Mouse (Mus musculus): ENCODE data around the gene Ssh3. TPM values are rescaled to one million over a fixed set of nuclear protein-coding genes. Genes with fewer than 3 reads are reported as not detected.

Gene Ssh3
- total and polyA plus RNA-seq, 3 experiments, result 0.30 to 5.8 (median 2.3) TPM

DNA sequence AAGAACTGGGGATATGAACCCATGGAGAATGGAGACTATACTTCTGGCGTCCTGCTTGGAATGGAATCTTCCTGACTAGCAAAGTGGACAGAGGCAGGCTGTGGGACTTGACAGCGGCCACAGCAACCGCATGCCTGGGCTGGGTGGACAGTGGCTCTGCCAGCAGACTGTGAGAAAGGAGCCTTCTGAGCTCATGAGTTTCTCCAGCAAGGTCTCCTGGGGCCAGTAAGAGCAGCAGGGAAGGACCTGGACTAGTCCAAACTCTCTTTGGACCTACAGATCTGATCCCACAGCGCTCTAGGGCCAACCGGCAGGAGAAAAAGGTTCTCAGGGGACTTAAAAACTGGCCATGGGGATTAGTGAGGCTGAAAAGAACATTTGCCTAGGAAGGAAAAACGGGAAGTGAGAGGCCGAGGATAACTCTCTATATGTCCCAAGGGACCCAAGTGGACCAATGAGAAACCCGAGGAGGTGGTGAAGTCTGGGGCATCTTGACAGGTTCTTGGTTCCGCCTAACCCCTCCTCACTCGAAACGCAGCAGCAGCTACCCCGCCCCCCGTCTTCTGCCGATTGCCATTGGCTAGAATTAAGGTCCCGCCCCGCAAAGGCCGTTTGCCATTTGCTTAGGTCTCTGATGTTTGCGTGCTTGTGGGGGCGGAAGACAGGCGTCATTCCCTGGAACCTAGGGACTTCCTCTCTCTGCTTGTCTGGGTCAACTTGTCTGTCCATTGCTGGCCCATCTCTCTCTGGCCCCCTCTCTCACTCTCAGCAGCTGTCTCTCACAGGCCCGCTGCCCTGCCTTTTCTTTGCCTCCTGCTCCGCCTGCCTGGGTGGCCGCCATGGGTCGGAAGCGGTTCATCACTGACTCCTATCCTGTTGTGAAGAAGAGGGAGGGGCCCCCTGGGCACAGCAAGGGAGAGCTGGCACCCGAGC, 37.5 kb downstream of the Ssh3 start, which contains the start of gene Pold4:
Gene Pold4 (plus strand): TSS at position 647 of the 933 bp plus-strand sequence.
- DNase-seq (ENCODE audit: low spot score) (peak; percentile 93), ATAC-seq (ENCODE audit: extremely low read depth, insufficient number of reproducible peaks, low FRiP score, poor library complexity, severe bottlenecking) (peak; percentile 91)
- Histone ChIP-seq H3K27me3 (ENCODE audit: insufficient read depth, low read length) (peaks cover 32% of the 10 kb centered on the region), H3K4me3 (ENCODE audit: low read depth, low read length) (peak within 1 kb of the TSS; percentile 75), H3K4me1 (ENCODE audit: insufficient read depth, low read depth, low read length) (peaks cover 33% of the 10 kb centered on the region), H3K9me3 (replicated peaks) (no peaks in the 10 kb centered on the region), H3K36me3 (replicated peaks) (peaks cover 8% of the 10 kb centered on the region)
- TF ChIP-seq CTCF (IDR thresholded peaks at IDR 0.05; ENCODE audit: low read depth, low read length), result no peak
- no peak for TF ChIP-seq POLR2AphosphoS5 (IDR thresholded peaks at IDR 0.05; ENCODE audit: insufficient replicate concordance, low read depth, low read length)
- no peak for TF ChIP-seq GATA2 (IDR thresholded peaks at IDR 0.05; ENCODE audit: borderline replicate concordance, low read depth, low read length)
- TF ChIP-seq TAL1 (conservative IDR thresholded peaks at IDR 0.05; ENCODE audit: low read depth, low read length), result no peak
- no peak for TF ChIP-seq GATA1 (IDR thresholded peaks at IDR 0.05; ENCODE audit: borderline replicate concordance, low read length)

GRCm38 (mm10) chr19:4230415-4230814, 38.6 kb downstream of the Ssh3 start:
- H3K27me3 ChIP-seq (ENCODE audit: insufficient read depth, low read length), result peaks cover 29% of the 10 kb centered on the region
- H3K4me1 ChIP-seq (ENCODE audit: insufficient read depth, low read depth, low read length), result peaks cover 33% of the 10 kb centered on the region
- TF ChIP-seq GATA2 (IDR thresholded peaks at IDR 0.05; ENCODE audit: borderline replicate concordance, low read depth, low read length), result no peak
- TF ChIP-seq TAL1 (conservative IDR thresholded peaks at IDR 0.05; ENCODE audit: low read depth, low read length), result no peak
- TF ChIP-seq POLR2AphosphoS5 (IDR thresholded peaks at IDR 0.05; ENCODE audit: insufficient replicate concordance, low read depth, low read length), result no peak
- no peak for TF ChIP-seq GATA1 (IDR thresholded peaks at IDR 0.05; ENCODE audit: borderline replicate concordance, low read length)
- TF ChIP-seq CTCF (IDR thresholded peaks at IDR 0.05; ENCODE audit: low read depth, low read length), result no peak
- H3K9me3 ChIP-seq (replicated peaks), result no peaks in the 10 kb centered on the region
- DNase-seq (ENCODE audit: low spot score), result no peak
- peaks cover 8% of the 10 kb centered on the region for H3K36me3 ChIP-seq (replicated peaks)
- no peak for ATAC-seq (ENCODE audit: extremely low read depth, insufficient number of reproducible peaks, low FRiP score, poor library complexity, severe bottlenecking)
- H3K4me3 ChIP-seq (ENCODE audit: low read depth, low read length), result no peak overlapping the region

DNA sequence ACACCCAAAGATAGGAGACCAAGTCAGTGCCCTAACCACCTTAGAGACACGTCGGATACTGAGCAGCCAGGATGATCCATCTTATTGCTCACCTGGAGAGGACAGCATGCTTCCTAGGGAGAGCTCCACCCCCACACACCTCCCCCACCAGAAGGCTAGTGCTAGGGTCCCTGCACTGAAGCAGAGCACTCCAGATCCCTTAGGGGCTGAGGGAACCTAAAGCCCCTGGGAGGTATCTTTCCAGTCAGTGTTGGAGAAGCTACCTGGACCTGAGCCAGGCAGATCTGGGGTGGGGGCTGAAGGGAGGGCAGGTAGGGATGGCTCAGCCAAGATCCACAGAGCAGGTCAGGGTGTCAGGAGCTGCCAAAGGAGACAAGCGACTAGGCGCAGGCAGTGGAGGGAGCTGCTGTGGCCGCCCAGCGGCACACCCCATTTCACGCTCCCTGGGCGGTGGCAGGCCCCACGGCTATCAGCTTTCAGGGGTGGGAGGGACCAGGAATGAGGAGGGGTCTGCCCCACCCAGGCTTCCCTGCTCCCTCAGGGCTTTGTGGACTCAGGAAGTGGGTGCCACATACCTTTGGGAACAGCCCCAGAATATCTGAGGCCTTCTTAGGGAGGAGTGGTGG, 39.4 kb downstream of the Ssh3 start:
- TF ChIP-seq TAL1 (conservative IDR thresholded peaks at IDR 0.05; ENCODE audit: low read depth, low read length) (no peak), CTCF (IDR thresholded peaks at IDR 0.05; ENCODE audit: low read depth, low read length) (no peak), POLR2AphosphoS5 (IDR thresholded peaks at IDR 0.05; ENCODE audit: insufficient replicate concordance, low read depth, low read length) (no peak), GATA1 (IDR thresholded peaks at IDR 0.05; ENCODE audit: borderline replicate concordance, low read length) (no peak), GATA2 (IDR thresholded peaks at IDR 0.05; ENCODE audit: borderline replicate concordance, low read depth, low read length) (no peak)
- no peak for ATAC-seq (ENCODE audit: extremely low read depth, insufficient number of reproducible peaks, low FRiP score, poor library complexity, severe bottlenecking)
- Histone ChIP-seq H3K27me3 (ENCODE audit: insufficient read depth, low read length) (peaks cover 35% of the 10 kb centered on the region), H3K4me1 (ENCODE audit: insufficient read depth, low read depth, low read length) (peaks cover 33% of the 10 kb centered on the region), H3K9me3 (replicated peaks) (no peaks in the 10 kb centered on the region), H3K36me3 (replicated peaks) (peaks cover 8% of the 10 kb centered on the region), H3K4me3 (ENCODE audit: low read depth, low read length) (no peak overlapping the region)
- no peak for DNase-seq (ENCODE audit: low spot score)

DNA sequence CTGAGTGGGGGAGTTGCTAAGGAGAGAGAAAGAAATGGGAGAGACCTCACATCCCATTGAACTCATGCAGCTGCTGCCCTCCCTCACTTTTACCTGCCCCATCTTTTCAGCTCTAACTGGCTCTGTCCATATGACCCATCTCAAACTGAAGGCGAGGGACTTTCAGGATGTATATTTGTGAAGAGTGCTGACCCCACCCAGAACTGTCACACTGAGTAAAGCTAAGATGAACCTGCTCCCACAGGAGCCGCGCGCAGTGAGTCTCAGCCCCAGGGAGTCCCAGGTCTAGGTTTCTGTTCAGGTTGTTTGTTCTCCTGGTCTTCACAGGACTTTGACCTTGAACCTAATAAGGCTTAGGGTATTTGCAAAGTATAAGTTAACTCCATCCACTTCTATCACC, 40.1 kb downstream of the Ssh3 start:
- no peak for ATAC-seq (ENCODE audit: extremely low read depth, insufficient number of reproducible peaks, low FRiP score, poor library complexity, severe bottlenecking)
- H3K9me3 ChIP-seq (replicated peaks), result no peaks in the 10 kb centered on the region
- peaks cover 8% of the 10 kb centered on the region for H3K36me3 ChIP-seq (replicated peaks)
- peaks cover 33% of the 10 kb centered on the region for H3K4me1 ChIP-seq (ENCODE audit: insufficient read depth, low read depth, low read length)
- no peak overlapping the region for H3K4me3 ChIP-seq (ENCODE audit: low read depth, low read length)
- no peak for TF ChIP-seq POLR2AphosphoS5 (IDR thresholded peaks at IDR 0.05; ENCODE audit: insufficient replicate concordance, low read depth, low read length)
- H3K27me3 ChIP-seq (ENCODE audit: insufficient read depth, low read length), result peaks cover 37% of the 10 kb centered on the region
- DNase-seq (ENCODE audit: low spot score), result no peak

- Histone ChIP-seq H3K9me3 (replicated peaks) (no peaks in the 10 kb centered on the region), H3K4me3 (ENCODE audit: low read depth, low read length) (no peak overlapping the region), H3K4me1 (ENCODE audit: insufficient read depth, low read depth, low read length) (peaks cover 34% of the 10 kb centered on the region), H3K27me3 (ENCODE audit: insufficient read depth, low read length) (peaks cover 42% of the 10 kb centered on the region), H3K36me3 (replicated peaks) (peaks cover 5% of the 10 kb centered on the region)
- DNase-seq (ENCODE audit: low spot score) (no peak), ATAC-seq (ENCODE audit: extremely low read depth, insufficient number of reproducible peaks, low FRiP score, poor library complexity, severe bottlenecking) (no peak)
- TF ChIP-seq CTCF (IDR thresholded peaks at IDR 0.05; ENCODE audit: low read depth, low read length), result peak; percentile 91
- no peak for TF ChIP-seq GATA1 (IDR thresholded peaks at IDR 0.05; ENCODE audit: borderline replicate concordance, low read length)
These were observed 40.9 kb downstream of the Ssh3 start for GRCm38 (mm10) chr19:4227894-4228678.

DNA sequence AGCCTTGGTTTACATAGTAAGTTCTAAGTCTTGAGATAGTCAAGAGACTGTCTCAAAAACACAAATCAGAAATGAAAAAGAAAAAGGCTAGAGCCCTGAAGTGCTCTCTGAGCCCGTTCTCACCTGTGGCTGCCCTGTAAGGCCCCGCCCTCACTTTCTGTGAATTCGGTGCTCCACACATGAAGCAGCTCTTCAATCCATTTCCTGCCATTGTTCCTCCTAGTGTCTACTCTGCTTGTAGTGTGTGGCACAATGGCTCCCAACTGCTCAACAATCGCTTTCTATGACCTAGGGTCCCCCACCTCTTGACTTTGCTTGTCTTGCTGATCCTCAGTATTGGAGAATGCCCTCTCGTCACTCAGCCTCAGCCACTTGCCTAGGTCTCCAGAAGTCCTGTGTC, 41.5 kb downstream of the Ssh3 start:
- Histone ChIP-seq H3K9me3 (replicated peaks) (no peaks in the 10 kb centered on the region), H3K4me1 (ENCODE audit: insufficient read depth, low read depth, low read length) (peaks cover 30% of the 10 kb centered on the region), H3K27me3 (ENCODE audit: insufficient read depth, low read length) (peaks cover 45% of the 10 kb centered on the region), H3K4me3 (ENCODE audit: low read depth, low read length) (no peak overlapping the region), H3K36me3 (replicated peaks) (no peaks in the 10 kb centered on the region)
- ATAC-seq (ENCODE audit: extremely low read depth, insufficient number of reproducible peaks, low FRiP score, poor library complexity, severe bottlenecking) (no peak), DNase-seq (ENCODE audit: low spot score) (no peak)
- TF ChIP-seq CTCF (IDR thresholded peaks at IDR 0.05; ENCODE audit: low read depth, low read length) (no peak), TAL1 (conservative IDR thresholded peaks at IDR 0.05; ENCODE audit: low read depth, low read length) (no peak), GATA1 (IDR thresholded peaks at IDR 0.05; ENCODE audit: borderline replicate concordance, low read length) (no peak), GATA2 (IDR thresholded peaks at IDR 0.05; ENCODE audit: borderline replicate concordance, low read depth, low read length) (no peak), POLR2AphosphoS5 (IDR thresholded peaks at IDR 0.05; ENCODE audit: insufficient replicate concordance, low read depth, low read length) (no peak)
